Mouse (Mus musculus) CD8-positive naive resting alpha-beta T cell, adult 2 months (primary cell): ENCODE measurements around the gene Ssbp1.
A peak's percentile ranks its signal among the peaks of the same experiment; 100 is the strongest.

Experiments
- DNase-seq, 2 experiments: peaks; one replicate each; pipeline ENCODE4 v3.0.0; 2022; ENCODE audit warnings: low read depth in 2 of 2, low spot score in 2 of 2

Ssbp1 gene

DNA sequence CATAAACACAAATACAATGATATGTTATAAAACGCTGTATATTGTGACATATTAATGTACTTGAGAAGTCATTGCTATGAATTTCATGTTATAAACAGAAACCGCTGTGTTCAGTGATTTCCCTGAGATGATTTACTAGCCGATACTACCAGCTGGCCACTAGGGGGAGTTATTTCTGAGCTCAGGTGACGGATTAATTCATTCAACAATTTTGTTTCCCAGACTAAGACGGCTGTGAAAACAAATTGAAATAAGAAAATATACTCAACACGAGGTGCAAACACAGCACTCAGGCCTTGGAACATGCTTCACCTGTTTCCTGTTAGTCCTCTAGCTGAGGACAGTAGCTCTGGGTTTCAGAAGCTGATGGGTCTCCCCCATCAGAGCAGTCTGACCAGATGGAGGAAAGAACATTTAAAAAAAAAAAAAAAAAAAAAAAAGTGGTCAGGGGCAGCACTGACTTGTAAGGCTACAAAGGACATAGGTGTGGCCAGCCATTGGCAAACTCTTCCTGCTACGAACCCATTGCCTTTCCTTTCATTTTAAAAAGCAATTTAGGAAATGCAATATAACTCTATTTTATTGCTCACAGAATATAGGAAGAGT, 16.6 kb upstream of the Ssbp1 start:
- peak in 1 of 2 experiments; percentile 29 for DNase-seq

DNA sequence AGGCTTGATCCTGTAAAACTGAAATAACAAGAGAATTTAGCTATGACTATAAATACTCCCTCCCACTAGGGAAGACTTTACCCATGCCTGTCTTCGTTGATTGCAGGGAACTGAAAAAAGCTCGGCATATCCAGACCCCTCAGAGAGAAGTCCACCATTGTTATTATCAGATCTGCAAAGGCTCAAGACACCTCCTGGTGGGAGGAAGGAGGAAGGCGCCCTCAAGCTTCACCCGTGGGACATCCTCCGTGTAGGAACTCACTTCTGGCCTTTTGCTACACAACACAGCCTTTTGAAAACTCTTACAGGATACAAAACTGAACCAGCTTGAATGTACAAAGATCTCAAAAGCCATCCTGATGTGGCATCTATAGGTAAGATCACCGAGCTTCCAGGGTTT, 5.4 kb upstream of the Ssbp1 start:
- peak in 1 of 2 experiments; percentile 27 for DNase-seq

GRCm38 (mm10) chr6:40471720-40472010, 513 bp downstream of the Ssbp1 start:
- DNase-seq, result no peak

DNA sequence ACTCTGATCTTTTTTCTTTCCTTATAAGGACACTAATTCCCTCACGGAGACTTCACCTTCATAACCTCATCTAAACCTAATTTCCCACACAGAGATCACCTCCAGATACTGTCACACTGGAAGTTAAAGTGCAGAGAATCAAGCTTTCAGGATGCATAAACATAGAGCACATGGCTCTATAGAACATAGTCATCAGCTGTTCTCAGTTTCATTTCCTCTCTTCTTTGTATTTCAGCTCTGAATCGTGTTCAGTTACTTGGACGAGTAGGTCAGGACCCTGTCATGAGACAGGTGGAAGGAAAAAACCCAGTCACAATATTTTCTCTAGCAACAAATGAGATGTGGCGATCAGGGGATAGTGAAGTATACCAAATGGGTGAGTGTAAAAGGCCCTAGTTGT, 5.0 kb downstream of the Ssbp1 start:
- no peak for DNase-seq

GRCm38 (mm10) chr6:40479705-40480104, 8.6 kb downstream of the Ssbp1 start:
- DNase-seq, result peak in 1 of 2 experiments; percentile 10

- no peak for DNase-seq
Observed at GRCm38 (mm10) chr6:40482318-40482717, 11.2 kb downstream of the Ssbp1 start.

GRCm38 (mm10) chr6:40490933-40491332, 19.8 kb downstream of the Ssbp1 start, which contains the start of gene Tas2r137:
Tas2r137 (plus strand) TSS chr6:40491233.
- DNase-seq, result no peak

DNA sequence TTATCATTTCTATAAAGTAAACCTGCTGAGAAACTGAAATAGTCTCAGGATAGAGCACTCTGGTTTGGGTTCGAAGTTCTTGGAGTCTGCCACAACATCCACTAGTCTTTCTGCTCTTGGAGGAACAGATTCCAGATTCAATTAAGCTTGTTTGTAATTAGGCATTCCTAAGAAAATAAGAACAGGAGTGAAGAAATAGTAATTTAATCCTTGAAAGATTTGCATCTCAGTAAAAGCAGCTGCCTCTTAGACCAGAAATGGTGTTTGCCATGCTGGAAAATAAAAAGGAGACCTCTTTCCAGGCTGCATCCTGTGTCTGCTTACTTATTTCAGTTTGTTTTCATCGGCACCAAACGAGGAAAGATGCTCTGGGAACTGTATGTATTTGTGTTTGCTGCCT, 22.1 kb downstream of the Ssbp1 start, which contains the start of gene Tas2r108:
Tas2r108 (plus strand) TSS at position 301 of the 400 bp plus-strand sequence.
- DNase-seq, result no peak

- no peak for DNase-seq
Observed at GRCm38 (mm10) chr6:40519408-40519807, 48.3 kb downstream of the Ssbp1 start, which contains the start of gene Prss37. Prss37 (minus strand) TSS chr6:40519508.
